Mouse (Mus musculus): ENCODE data around the gene Vmp1.

The Vmp1 gene

DNA sequence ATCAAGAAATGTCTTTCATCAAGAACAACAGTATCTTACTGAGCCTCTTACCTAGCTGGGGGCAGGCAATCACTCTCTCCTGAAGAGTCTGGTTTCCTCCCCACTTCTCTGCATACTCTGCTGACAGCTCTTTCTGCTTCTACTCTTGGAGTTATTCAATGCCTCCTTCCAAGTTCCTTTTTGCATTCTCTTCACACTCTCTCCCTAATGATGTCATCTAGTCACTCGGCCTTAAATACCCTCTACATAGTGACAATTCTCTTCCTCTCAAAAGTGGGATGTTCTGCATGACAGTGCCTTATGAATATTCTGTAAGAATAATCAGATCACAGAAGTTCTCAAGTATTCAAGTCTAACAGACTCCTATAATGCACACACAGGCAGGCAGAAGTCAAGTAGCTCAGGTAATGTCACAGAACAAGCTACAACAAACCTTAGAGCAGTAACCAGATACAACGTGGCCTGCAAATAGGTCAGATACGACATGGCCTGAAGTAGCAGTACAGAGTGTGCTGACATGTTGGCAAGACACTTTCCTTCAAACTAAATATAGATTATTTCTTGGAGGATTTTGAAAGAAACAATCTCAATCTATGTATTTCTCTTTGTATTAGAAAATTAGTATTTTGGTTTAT lies 12.5 kb downstream of the Vmp1 start:
- no peak for DNase-seq (ENCODE audit: low spot score)

DNA sequence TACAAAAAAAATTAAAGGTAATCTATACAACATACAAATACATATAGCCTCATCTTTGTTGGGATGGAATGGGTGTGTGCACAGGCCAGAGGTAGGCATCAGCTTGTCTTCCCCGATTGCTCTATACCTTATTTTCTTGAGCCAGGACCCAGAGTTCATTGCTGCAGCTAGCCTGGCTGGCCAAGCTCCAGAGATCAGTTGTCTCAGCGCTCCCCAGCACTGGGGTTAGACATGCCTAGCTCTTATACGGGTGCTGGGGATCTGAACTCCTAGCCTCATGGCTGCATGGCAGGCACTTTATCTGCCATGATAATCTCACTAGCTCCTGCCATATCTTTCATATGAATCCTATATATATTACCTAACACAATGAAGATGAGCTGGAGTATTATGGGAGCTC lies 15.5 kb downstream of the Vmp1 start:
- DNase-seq (ENCODE audit: low spot score) = no peak

DNA sequence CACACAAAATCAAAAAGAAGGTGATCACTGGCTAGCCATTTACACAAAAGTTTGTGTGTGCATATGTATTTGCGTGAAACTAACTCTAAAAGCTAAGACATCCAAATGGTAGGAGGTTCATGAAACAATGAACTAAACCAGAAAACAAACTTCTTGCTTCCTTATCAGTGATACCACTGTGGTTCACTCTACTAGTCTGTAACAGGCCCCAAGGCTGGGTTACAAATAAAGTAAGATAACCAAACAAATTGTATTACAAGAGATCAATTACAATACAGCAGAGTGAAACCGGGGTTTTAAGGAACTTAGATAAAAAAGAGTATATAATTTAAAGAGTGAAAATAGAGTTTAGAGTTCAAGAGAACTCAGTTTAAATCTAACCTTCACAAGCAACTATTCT lies 16.1 kb downstream of the Vmp1 start:
- DNase-seq (ENCODE audit: low spot score) = no peak

DNA sequence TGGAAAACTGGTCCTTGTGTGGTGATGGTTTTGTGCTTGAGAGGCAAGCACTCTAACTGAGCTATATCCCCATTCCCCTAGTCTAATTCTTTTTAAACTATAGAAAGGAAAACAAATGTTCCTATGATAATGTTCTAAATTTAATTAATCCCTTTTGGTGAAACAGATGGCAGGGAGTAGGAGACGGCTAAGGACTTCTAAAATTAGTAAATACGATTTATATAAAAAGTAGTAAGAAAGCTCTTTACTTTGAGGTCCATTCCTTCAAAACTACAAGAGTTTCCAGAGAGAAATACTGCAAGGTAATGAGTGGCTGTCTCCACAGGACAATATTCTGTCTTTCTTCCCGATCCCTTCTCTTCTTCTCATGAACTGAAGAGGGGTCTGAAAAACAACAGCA lies 19.2 kb downstream of the Vmp1 start:
- no peak for DNase-seq (ENCODE audit: low spot score)

DNA sequence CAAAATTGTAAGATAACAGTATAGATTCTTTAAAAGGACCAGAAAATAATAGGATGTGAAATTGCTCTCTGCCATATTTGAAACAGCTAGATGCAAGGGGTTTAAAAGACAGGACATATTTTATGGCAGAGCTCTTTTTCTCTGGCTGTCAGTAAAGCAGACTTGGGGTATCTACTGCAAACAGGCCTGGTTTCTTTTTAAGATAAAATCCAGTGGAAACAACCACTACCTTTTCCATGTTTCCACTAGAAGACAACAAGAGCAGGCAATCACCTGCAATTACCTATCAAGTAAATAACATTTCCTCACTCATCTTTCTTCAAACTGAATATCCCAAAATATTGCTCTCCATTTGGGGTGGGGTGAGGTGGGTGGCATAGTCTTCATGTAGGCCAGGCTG lies 19.7 kb downstream of the Vmp1 start:
- no peak for DNase-seq (ENCODE audit: low spot score)

DNA sequence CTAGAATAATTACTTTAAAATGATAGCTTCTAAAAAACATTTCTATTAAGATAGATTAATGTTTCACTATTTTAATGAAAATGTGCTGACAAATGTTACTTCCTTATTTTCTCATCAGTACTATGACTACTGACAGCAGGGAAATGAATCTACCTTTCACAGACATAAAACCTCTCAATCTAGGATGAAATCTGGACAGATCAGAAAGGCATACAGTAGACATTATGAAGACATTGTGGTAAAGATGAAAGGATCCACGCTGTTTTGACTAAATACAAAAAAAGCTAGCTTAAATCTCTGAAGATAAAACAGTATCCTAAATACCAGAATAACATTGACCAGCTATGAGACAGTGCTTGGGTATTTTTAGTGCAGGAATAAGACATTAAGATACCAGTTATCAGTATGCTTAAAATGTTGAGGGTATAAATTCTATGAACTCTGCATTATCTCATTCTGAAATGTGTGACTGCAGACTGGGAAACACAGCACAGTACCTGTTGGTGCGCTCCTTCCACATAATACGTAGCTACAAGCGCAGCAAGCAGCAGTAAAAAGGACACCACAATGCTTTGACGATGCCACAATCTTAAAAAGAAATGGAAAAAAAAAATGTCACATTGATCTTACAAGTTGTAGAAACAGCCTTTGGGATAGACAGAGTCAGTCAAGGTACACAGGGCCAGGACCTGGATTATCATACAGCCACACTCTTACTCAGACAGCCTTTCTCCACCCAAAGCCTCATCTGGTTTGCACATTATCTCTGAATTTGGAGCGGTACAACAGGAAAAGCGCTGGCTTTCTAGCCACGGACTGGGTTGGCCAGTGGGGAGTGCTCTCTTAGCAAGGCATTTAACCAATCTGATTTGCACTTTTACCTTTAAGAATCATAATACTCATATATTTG lies 20.4 kb downstream of the Vmp1 start:
- DNase-seq (ENCODE audit: low spot score) = no peak

DNA sequence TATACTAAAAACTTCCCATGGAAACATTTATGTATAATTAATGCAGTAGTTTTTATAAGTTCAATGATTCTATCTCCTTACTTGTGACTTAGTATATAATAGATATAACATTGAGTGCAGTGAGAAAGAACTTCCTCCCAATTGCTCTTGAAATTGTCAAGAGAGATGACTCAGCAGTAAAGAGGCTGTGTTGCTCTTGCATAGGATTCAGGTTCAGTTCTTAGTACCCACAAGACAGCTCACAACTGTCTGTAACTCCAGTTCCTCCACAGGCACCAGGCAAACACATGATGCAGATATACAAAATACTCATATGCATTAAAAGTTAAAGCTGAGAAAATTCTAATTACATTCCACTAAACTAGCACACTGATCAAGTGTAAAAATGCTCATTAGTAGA lies 25.8 kb downstream of the Vmp1 start:
- DNase-seq (ENCODE audit: low spot score) = no peak

DNA sequence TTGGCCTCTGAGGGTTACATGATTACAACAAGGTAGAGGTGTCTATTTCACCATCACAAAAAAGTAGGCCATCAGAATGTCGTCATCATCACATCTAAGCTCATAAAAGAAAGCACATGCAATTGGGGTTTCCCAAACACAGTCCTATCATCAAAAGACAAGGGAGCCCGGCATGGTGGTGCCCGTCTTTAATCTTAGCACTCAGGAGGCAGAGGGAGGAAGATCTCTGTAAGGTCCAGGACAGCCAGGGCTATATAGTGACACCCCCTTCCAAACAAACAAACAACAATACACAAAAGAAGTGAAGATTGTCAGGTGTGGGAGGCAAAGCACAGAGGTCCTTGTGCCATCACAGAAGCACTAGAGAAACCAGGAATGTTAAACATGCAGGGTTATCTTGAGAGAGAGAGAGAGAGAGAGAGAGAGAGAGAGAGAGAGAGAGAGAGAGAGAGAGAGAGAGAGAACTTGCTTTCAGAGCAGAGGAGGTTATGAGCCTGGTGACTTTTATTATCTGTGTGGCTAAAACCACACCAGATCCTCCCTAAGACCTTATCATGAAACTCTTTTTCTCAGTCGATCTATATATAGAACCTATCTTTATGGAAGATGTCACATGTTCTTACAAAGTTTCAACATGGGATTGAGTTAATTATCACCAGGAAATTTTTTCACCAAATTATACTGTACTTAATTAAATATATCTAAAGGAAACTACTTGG lies 26.6 kb downstream of the Vmp1 start:
- no peak for DNase-seq (ENCODE audit: low spot score)

DNA sequence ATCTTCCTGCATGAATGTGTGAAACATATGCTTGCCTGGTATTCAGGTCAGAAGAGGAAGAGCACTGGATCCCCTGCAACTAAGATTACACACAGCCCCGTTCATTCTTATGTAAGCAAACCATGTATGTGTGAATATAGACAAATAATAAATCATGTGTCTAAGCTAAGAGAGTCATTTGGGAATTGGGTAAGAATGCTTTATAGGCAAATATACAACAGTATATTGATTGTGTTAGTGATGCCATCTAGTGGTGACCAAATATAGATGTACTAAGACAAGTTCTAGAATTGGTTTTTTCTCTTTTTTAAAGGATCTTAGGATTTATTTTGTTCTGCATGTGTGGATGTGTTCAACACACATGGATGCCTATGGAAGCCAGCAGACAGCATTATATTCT lies 28.0 kb downstream of the Vmp1 start:
- peak; percentile 63 for DNase-seq (ENCODE audit: low spot score)

DNA sequence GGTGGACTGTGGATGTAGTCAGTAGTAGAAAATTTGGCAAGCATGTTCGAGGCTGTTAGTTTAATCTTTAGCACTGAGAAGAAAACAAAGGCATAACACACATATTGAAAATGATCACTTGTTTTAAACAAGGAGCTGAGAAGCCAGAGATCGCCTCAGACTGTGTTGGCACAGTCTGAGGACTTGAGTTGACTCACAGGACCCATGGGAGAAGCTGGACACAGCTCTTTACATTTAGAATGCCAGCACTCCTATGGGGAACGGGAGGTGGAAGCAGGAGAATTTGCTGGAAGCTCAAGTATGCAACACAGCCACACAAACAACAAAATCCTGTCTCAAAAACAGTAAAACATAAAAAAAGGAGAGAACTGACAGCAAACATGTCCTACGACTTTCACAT lies 29.5 kb downstream of the Vmp1 start:
- no peak for DNase-seq (ENCODE audit: low spot score)

DNA sequence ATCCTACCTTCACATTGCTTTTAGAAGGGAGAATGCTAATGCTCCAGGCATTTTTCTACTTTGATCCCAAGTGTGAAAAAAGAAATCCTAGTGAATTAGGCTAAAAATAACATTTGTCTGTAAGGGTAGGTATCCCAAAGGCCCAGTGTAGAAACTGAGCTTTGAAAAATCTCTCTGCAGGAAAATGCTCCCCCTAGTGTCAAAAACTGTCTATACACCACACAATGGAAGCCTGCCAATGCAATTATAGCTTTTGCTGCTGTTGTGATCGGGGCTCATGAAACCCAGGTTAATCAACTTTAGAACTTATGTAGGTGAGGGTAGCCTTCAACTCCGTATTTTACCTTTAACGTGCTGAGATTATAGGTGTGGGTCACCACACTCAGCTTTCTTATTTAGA lies 30.2 kb downstream of the Vmp1 start:
- DNase-seq (ENCODE audit: low spot score) = peak; percentile 85

DNA sequence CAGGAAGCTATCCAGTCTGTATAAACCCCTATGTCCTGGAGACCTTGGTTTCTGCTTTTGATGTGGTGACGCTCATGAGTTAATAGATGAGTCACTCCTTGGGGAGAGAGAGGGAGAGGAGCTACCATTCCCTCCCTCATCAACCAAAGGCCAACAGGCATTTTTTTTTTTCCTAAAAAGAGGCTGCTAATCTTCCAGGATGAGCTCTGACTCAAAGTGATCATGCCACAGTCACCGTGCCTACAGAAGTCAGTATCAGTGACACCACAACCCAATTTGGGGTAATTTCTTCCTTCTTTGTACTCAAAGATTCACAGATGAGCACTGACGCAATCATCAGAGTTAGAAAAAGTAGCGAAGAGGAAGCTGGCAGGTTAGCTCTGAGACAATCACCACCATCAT lies 31.1 kb downstream of the Vmp1 start:
- no peak for DNase-seq (ENCODE audit: low spot score)

DNA sequence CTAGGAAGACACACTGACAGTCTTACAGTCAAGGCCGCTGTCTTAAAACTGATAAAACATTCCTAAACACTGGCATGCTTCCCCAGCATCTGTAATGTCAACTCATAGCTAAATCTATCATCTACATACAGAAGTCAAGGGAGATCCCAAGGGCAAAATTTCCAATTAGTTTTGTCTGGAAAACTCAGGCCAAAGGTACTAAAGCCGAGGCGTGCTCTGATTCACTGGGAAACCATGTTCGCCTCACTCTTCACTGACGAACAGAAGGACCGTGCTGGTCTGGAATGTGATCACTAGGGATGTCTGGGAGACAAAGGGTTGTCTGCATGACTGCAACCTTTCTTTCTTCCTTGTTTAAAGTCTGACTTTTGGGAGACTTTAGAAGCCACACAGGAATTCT lies 33.0 kb downstream of the Vmp1 start:
- DNase-seq (ENCODE audit: low spot score) = peak; percentile 19

DNA sequence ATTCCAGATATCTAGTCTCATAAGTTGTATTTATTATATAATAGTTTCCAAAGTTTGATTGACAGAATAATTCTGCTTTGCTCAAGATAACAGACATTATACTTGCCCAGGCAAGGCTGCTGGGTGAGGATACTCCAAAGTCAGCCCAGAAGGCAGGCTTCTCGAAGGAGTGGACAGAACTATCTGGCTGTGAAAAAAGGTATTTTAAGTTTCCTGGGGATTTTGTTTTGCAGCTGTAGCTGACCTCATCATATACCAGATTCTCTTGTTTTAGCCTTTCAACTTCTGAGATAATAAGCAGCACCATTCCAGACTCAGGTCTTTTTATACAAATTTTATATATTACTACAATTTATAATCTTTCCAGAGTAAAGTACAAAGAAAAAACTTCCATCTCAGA lies 34.1 kb downstream of the Vmp1 start:
- no peak for DNase-seq (ENCODE audit: low spot score)

DNA sequence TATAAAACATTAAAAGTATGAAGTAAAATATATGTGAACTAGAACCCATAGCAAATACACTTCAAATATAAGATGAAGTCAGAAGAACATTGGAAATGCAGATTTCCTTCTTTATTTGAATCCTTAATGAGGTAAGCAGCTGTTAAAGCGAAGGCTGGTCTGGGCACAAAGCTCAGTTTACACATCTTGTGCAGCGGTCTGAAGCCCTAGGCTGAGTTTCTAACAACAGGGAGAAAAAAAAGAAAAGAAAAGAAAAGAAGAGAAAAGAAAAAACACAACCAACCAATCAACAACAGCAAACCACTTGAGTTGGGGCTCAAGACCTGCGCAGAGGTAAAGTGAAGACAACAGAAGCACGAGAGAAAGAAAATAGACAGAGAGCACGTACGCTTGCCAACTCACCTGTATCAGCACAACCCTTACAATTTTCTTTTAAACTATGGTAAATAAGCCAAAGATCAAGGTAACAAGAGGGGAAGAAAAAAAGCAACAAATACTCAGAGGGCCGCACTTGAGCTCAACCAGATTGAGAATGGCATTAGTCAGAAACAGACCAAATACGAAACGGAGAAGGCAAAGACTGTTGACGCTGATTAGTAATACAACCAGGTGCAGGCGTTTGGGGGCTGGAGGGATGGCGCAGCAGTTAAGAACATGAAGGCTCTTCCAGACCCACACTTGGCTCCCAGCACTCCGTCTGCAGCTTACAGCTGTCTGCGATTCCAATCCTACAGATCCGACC lies 35.8 kb downstream of the Vmp1 start:
- DNase-seq (ENCODE audit: low spot score) = no peak

DNA sequence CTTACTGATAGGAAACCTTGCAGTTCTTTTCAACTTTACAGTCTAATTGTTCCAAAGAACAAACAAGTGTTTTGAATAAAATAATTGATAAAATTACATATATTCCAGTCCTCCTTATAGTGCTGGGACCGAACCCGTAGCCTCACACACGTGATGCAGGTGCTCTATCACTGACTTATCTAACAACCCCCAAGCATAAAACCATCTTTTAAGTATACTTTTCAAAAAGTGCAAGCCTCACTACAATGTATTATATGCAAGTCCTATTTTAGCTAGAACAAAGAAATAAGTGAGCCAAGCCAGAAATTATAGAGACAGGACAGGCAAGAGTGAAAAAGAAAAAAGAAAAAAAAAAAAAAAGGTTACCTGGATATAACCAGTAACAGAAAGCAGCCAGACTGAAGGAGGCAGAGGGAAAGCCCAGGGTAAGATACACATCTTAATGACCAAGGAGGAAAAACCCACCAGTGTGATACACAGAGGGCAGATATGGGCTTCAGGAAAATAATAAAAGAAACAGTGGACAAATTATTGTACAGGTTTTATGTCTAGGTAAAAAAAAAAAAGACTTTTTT lies 36.7 kb downstream of the Vmp1 start:
- no peak for DNase-seq (ENCODE audit: low spot score)

DNA sequence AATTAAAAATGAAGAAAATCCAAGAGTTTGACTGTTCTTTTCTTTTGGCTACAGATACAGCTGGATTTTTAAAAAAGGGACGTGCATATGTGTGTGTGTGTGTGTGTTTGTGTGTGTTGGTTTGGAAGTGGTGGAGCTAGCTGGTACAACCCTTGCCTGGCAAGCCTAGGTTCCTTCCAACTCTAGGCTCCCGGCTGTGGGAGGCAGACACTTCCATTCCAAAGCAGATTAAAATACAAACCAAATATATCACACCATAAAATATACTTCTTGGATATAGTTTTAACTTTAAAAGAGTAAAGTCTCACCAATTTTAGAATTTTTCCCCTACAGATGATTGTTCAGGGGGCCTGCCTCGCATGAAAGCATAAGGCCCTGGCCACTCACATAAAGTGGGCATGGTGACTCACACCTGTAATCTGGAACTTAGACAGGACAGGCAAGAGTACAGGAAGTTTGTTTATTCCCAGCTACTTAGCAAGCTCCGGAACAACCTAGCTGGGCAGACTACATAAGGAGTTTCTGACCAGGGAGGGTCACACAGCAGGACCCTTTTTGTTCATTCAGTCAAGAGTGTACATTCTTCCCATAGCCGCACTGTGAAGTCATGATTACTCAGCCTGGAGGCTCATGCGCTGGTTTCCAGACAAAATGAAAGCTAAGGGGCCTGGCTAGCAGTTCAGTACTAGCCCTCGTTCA lies 37.4 kb downstream of the Vmp1 start:
- DNase-seq (ENCODE audit: low spot score) = peak; percentile 59

DNA sequence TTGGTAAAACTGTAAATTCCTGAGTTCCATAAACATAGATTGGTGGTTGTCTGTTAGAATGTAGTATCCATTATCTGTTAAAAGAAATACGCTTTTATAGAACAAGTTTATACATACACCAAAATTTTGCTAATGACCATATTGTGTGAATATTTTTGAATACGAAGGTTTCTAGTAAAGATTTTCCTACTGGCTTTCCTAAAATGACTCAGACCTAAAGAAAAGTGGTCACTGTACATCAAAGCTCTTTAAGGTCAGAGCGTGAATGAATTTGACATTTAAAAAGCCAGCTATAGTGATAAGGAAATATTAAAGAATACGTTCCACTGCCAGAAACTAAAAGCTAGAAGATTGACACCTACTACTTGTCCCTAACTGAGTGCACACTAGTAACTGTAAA lies 39.1 kb downstream of the Vmp1 start:
- DNase-seq (ENCODE audit: low spot score) = no peak

DNA sequence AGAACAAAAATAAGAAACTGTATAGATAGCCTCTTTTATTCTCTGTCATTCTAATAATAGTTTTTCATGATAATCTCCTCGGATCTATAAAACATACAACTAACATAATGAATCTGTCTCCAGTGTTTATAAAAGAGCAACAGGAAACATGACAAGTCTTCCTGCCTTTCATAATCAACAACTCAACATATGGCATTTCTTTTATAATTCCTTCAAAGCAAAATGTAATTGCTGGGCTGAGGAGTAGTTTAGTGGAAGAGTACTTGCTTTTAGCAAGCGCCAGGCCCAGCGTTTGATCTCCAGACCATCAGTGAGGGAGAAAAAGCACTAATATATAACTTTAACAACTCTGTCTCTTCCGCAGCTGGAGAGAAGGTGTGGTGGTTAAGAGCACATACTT lies 41.9 kb downstream of the Vmp1 start:
- no peak for DNase-seq (ENCODE audit: low spot score)

DNA sequence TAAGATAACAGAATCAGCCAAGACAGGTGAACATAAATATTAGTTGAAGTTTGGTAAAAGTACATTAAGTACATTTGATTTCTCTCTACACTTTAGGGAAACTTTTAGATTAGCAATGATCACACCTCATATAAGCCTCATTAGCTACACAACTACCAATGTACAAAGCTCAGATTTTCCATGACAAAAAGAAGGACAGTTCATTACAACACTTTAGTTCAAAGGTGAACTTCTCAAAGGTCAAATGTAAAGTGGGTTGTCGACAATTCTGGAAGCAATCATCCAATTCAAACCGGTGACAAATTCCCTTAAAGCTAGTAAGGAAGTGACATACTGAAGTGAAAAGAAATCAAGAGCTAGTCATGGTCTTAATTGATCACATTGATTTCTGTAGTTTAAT lies 45.9 kb downstream of the Vmp1 start:
- no peak for DNase-seq (ENCODE audit: low spot score)

DNA sequence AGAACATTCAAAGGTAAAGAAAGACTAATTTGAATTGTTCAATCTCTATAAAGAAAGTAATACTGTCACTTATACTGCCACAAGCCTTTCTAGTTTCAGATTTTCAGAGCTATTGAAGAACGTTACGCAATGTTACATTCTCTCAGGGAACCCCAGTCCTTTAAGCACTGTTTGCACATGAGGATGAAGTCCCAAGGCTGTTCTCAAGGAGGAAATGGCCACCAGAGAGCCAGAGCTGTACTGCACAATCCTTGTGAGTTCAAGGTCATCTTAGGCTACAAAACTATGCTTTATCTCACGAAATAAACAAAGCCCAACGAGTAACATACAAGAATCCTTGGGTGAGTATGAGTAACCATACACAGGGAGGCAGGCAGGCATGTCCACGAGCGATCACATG lies 49.2 kb downstream of the Vmp1 start:
- no peak for DNase-seq (ENCODE audit: low spot score)
